Mouse (Mus musculus): Measurements from ENCODE around the gene Izumo1. TPM values are rescaled to one million over a fixed set of nuclear protein-coding genes. Genes with fewer than 3 reads are reported as not detected.
"Not testable (repeated sequence)": the region's sequence is repeated elsewhere in the genome, so short reads cannot be mapped to it uniquely, and the experiment has no call there.

Gene Izumo1
- polyA plus RNA-seq, 1 experiment from 2014 or later, result not detected

DNA sequence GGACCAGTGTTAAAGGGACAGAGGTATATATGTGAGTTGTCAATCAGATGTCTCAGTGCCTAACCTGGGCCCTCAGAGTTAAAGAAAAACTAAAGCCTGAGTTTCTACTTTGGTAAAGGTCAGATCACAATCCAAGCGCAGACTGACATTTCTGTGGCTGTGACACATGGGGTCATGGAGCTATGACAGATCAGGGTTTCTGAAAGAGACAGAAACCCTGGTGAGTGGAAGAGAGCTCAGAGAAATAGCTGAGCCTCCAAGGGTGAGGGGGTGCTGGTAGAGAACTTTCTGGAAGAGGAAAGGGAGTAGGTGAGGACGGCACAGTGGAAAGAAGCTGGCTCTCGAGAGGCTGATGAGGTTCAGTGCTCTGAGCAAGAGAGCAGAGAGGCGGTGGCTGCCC, 25.1 kb downstream of the Izumo1 start:
- ATAC-seq (ENCODE audit: low FRiP score), result no peak
- Histone ChIP-seq H3K27me3 (replicated peaks) (no peaks in the 10 kb centered on the region), H3K4me1 (peaks cover 29% of the 10 kb centered on the region), H3K36me3 (no peaks in the 10 kb centered on the region), H3K4me3 (replicated peaks) (no peak overlapping the region), H3K4me2 (no peak overlapping the region), H3K27ac (replicated peaks) (no peak overlapping the region), H3K9ac (replicated peaks) (no peak overlapping the region), H3K9me3 (replicated peaks) (no peaks in the 10 kb centered on the region)
- WGBS, result 84% methylated on average over 4 of the region's 4 CpGs

DNA sequence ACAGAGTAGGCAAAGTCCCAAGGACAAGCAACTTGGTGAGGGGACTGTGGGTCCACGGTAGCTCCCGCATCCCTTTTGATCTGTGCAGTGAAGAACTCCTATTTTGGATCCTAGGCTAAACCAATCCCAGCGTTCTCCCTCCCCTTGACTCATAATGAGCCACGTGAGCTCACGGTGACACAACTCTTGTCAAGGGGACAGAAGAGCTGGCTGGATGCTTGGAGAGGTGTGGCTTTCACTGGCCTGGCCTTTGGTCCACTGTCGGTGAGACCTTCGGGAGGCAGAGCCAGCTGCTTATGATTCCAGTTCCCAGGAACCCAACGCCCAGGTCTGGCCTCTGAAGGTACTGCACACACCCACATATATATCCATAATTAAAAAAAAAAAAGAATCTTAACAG, 27.7 kb downstream of the Izumo1 start:
- H3K36me3 ChIP-seq, result no peaks in the 10 kb centered on the region
- H3K4me3 ChIP-seq (replicated peaks), result no peak overlapping the region
- H3K9me3 ChIP-seq (replicated peaks), result no peaks in the 10 kb centered on the region
- 79% methylated on average over 8 of the region's 8 CpGs for WGBS
- no peak overlapping the region for H3K27ac ChIP-seq (replicated peaks)
- no peak for ATAC-seq (ENCODE audit: low FRiP score)
- H3K9ac ChIP-seq (replicated peaks), result no peak overlapping the region
- H3K27me3 ChIP-seq (replicated peaks), result no peaks in the 10 kb centered on the region
- peaks cover 9% of the 10 kb centered on the region for H3K4me1 ChIP-seq
- no peak overlapping the region for H3K4me2 ChIP-seq

DNA sequence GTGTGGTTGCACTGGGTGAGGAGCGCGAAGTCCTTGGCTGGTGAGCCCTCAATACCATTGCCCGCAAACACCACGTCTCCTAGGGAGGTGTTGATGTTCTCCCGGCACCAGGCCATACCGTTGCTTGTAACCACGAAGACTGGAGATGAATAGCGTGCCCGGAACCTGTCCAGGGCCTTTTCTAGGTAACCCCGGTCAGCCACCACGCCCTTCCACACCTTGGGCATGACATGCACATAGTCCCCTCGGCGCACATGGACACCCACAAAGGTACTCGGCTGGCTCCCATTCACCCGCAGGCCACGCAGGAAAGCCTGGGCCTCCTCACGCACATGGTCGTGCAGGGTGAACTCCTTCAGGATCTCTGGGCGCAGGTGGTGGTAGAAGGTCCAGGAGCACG, 28.9 kb downstream of the Izumo1 start:
- not testable (repeated sequence) for H3K4me2 ChIP-seq; H3K36me3 ChIP-seq; H3K4me3 ChIP-seq (replicated peaks); H3K9me3 ChIP-seq (replicated peaks); ATAC-seq (ENCODE audit: low FRiP score); H3K27ac ChIP-seq (replicated peaks); H3K9ac ChIP-seq (replicated peaks); H3K27me3 ChIP-seq (replicated peaks); H3K4me1 ChIP-seq
- 96% methylated on average over 19 of the region's 20 CpGs for WGBS

DNA sequence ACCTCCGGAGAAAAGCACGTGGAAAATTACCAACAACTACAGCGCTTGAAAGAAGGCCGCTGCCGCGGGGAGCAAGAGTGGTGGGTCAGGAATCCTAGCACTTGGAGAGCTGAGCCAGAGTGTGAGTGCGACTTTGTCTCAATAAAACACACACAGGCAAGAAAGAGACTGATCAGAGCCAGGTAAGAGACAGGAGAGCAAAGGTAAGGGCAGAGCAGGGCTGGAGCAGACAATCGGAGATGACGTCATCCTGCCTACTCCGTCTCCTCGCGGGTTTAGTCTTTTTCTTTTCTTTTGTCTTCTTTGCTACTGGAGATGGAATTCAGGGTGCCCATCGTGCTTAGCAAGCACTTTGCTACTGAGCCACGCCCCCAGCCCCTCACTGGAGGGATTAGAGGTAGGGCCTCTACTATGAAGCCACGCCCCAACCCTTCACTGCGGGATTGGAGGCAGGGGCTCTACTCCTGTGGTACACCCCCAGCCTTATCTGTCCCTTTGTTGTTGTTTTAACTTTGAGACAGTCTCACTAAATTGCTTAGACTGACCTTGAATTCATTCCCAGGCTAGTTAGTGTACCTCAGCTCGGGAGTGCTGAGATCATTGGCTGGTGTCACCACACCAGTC, 32.9 kb downstream of the Izumo1 start:
- H3K27ac ChIP-seq (replicated peaks), result no peak overlapping the region
- no peaks in the 10 kb centered on the region for H3K9me3 ChIP-seq (replicated peaks)
- WGBS, result 45% methylated on average over 17 of the region's 17 CpGs
- peaks cover 5% of the 10 kb centered on the region; the same call in 1 of the 2 replicates for H3K4me1 ChIP-seq
- no peak overlapping the region for H3K4me3 ChIP-seq (replicated peaks)
- H3K27me3 ChIP-seq (replicated peaks), result no peaks in the 10 kb centered on the region
- 0 out of 2 replicates have a peak, but pooled peaks have one; percentile 55 for ATAC-seq (ENCODE audit: low FRiP score)
- no peak overlapping the region for H3K9ac ChIP-seq (replicated peaks)
- no peaks in the 10 kb centered on the region for H3K36me3 ChIP-seq
- H3K4me2 ChIP-seq, result peak overlapping the region; percentile 35

DNA sequence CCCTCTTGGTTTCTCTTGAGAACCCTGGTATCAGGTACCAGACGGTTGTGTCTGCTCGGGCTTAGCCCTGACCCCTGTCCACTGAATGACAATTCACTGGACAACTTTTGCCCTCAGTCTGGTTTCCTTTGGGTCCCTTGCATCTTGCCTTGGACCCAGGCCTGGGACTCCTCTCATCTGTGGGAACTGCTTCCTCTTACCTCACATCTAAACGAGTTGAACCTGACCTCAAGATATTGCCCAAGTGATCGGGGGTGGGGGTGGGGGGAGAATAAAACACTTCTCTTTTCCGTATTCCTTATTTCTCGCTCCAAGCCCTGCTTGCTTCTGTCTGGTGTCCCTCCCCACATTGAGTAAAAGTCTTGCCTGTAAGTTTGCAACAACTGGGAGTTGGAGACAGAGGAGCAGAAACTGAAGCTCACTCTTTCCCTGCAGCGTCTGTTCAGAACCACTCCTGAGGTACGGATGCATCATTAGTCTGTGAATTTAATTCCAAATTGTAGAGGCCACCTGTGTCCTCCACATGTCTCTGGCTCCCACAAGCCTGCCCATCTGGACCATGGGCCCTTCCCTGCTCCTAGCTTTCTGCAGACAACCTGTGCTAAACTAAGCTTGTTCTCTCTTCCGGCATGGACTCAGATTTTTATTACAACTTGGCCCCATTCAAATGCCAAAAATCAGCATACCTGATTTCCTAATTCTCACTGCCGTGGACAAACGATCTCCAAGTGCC, 39.3 kb downstream of the Izumo1 start:
- ATAC-seq (ENCODE audit: low FRiP score), result no peak
- no peak overlapping the region for H3K4me3 ChIP-seq (replicated peaks)
- WGBS, result 85% methylated on average over 11 of the region's 11 CpGs

DNA sequence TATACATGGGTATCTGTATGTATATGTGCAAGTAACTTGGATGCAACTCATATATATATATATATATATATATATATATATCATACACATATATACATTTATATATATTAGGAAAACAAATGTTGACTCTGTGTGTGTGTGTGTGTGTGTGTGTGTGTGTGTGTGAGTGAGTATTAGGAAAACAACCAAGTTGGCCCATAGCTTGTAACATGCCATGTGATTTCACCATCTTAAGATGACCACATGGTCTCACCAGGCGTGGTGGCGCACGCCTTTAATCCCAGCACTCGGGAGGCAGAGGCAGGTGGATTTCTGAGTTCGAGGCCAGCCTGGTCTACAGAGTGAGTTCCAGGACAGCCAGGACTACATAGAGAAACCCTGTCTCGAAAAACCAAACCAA, 40.1 kb downstream of the Izumo1 start:
- H3K4me3 ChIP-seq (replicated peaks); H3K4me2 ChIP-seq; ATAC-seq (ENCODE audit: low FRiP score); H3K4me1 ChIP-seq; H3K36me3 ChIP-seq; H3K27ac ChIP-seq (replicated peaks); H3K9ac ChIP-seq (replicated peaks); H3K9me3 ChIP-seq (replicated peaks); H3K27me3 ChIP-seq (replicated peaks): not testable (repeated sequence)
- WGBS, result 90% methylated on average over 6 of the region's 6 CpGs

More for the DNA sequence above, 39.3 kb downstream of the Izumo1 start:
- no peak overlapping the region for H3K9ac ChIP-seq (replicated peaks)
- H3K27me3 ChIP-seq (replicated peaks), result no peaks in the 10 kb centered on the region
- H3K27ac ChIP-seq (replicated peaks), result no peak overlapping the region
- H3K4me2 ChIP-seq, result no peak overlapping the region
- no peaks in the 10 kb centered on the region for H3K9me3 ChIP-seq (replicated peaks)
- H3K36me3 ChIP-seq, result no peaks in the 10 kb centered on the region
- no peaks in the 10 kb centered on the region for H3K4me1 ChIP-seq

DNA sequence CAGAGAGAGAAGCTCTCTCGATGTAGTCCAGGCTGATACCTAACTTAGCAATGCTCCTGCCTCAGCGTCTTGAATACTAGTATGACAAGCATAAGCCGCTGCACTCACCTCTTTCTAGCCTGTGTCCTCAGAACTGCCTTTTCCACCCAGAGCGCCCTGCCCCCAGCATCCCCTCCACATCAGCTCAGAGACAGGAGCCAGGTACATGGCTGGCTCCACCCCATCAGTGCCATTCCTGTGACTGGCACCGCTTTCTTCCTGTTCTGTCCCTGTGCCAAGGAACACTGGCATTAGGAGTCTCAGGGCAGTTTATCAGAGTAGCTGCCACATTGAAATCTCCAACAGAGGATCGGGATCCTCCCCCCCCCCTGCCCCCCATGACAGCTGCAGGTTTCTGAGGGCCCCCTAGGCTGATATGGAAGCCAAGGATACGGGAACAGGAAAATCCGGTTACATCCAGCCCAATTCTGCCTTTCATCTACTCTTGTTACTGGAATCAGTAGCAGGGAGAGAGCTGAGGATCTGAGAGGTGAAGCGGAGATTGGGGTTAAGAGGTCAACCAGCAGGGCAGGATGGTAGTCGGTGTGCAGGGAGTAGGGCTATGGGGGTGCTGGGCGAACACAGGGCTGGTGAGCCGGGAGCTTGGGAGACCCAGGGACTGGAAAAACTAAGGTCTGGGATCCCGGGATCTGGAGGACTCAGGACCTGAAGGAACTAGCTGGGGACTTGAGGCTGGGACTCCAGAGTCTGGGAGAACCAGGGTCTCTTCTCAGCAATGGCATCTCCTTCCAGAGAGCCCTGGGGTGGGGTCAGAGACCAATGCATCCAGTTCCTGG, 43.9 kb downstream of the Izumo1 start:
- no peak for ATAC-seq (ENCODE audit: low FRiP score)
- 70% methylated on average over 13 of the region's 13 CpGs for WGBS

DNA sequence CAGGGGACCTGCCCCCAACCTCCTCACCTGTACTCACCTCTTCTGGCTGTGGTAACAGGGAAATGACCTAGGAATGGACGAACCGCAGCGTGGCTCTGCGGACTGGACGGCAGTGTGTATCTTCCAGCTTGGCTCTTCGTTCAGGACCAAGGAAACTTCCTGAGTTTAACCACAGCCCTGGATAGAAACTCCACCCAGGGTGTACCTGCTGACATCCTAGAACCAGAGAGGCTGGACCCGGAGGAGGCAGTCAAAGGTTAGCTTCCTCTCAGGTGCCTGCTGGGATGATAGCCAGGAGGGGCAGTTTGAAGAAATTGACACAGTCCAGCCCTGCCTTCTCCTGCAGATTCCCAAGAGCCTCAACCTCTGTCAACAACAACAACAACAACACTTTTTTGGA, 44.5 kb downstream of the Izumo1 start, which contains the start of gene Fut2:
TSS of gene Fut2 (minus strand) at position 234 of the 400 bp plus-strand sequence.
- Histone ChIP-seq H3K4me3 (replicated peaks) (no peak within 1 kb of the TSS), H3K27me3 (replicated peaks) (no peaks in the 10 kb centered on the region), H3K9me3 (replicated peaks) (no peaks in the 10 kb centered on the region), H3K36me3 (no peaks in the 10 kb centered on the region), H3K4me2 (no peak within 1 kb of the TSS), H3K9ac (replicated peaks) (no peak within 1 kb of the TSS), H3K4me1 (no peaks in the 10 kb centered on the region), H3K27ac (replicated peaks) (no peak within 1 kb of the TSS)
- no peak for ATAC-seq (ENCODE audit: low FRiP score)
- 86% methylated on average over 7 of the region's 7 CpGs for WGBS

More for the DNA sequence above, 43.9 kb downstream of the Izumo1 start:
- Histone ChIP-seq H3K36me3 (no peaks in the 10 kb centered on the region), H3K4me3 (replicated peaks) (no peak overlapping the region), H3K4me1 (no peaks in the 10 kb centered on the region), H3K27me3 (replicated peaks) (no peaks in the 10 kb centered on the region), H3K4me2 (no peak overlapping the region), H3K9ac (replicated peaks) (no peak overlapping the region), H3K9me3 (replicated peaks) (no peaks in the 10 kb centered on the region), H3K27ac (replicated peaks) (no peak overlapping the region)

DNA sequence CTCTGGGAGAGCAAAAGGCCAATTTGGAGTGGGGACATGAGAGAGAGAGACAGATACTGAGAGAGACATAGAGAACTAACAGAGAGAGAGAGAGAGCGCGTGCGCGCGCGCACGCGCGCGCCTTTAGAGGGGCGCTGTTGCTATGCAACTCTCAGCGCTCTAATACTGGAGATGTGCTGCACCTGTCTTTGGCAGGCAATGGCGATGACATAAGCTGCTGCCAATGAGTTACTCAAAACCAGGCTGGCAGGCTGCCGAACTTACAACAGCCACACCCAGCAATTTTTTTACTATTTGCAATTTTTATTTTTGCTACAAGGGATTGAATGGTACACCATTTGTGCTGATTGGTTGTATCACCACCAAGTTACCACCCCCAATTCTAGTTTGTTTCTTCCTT, 46.1 kb downstream of the Izumo1 start:
- H3K4me1 ChIP-seq, result no peaks in the 10 kb centered on the region
- H3K27me3 ChIP-seq (replicated peaks), result no peaks in the 10 kb centered on the region
- H3K27ac ChIP-seq (replicated peaks), result no peak overlapping the region
- ATAC-seq (ENCODE audit: low FRiP score), result no peak
- H3K4me2 ChIP-seq, result no peak overlapping the region
- 78% methylated on average over 14 of the region's 14 CpGs for WGBS
- H3K9me3 ChIP-seq (replicated peaks), result no peaks in the 10 kb centered on the region
- H3K9ac ChIP-seq (replicated peaks), result no peak overlapping the region
- no peak overlapping the region for H3K4me3 ChIP-seq (replicated peaks)
- H3K36me3 ChIP-seq, result no peaks in the 10 kb centered on the region

DNA sequence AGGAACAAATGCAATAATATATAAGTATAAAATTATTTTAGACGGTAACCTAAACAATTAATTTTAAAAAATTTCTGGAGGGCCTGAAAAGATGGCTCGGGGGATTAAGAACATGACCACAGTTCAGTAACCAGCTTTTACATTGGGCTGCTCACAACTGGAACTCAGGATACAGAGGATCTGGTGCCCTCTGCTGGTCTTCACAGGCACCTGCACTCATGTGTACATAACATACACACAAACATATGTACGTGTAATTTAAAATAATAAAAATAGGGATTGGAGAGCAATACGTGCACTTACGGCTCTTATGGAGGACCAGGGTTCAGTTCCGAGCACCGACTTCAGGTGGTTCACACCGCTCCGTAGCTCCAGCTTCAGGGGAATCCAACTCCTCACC, 47.3 kb downstream of the Izumo1 start:
- WGBS, result 97% methylated on average over 9 of the region's 9 CpGs
- no peak overlapping the region for H3K4me2 ChIP-seq
- H3K27me3 ChIP-seq (replicated peaks), result no peaks in the 10 kb centered on the region
- H3K27ac ChIP-seq (replicated peaks), result no peak overlapping the region
- H3K9me3 ChIP-seq (replicated peaks), result no peaks in the 10 kb centered on the region
- no peaks in the 10 kb centered on the region for H3K36me3 ChIP-seq
- H3K4me3 ChIP-seq (replicated peaks), result no peak overlapping the region
- H3K4me1 ChIP-seq, result no peaks in the 10 kb centered on the region
- no peak overlapping the region for H3K9ac ChIP-seq (replicated peaks)
- no peak for ATAC-seq (ENCODE audit: low FRiP score)

DNA sequence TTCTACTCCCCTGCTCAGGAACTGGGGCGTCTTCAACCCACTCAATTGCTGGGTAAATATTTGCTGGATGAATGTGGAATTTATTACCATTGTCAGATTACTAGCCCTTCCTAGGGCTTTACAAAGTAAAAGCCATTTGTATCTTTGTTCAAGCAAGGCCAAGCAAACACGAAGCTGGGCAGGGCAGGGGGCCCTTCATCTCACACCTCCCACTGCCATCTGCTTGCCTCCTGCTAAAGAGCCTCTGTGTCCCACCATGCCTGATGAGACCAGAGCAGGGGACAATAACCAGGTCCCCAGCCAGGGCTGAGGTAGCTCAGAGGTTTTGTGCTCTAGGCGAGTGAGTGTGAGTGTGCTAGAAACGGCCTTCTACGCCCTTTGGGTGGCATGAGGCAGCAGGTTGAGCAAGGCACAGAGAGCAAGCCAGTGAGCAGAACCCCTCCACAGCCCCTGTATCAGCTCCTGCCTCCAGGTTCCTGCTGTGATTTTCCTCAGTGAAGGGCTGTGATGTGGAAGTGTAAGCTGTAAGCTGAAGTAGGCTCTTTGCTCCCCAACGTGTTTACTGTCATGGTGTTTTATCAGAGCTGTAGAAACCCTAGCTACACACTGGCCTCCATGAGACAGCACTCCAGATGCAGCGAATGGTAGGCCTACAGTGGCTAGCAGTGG, 56.1 kb downstream of the Izumo1 start:
- H3K9me3 ChIP-seq (replicated peaks), result no peaks in the 10 kb centered on the region
- no peak overlapping the region for H3K27ac ChIP-seq (replicated peaks)
- H3K4me3 ChIP-seq (replicated peaks), result no peak overlapping the region
- ATAC-seq (ENCODE audit: low FRiP score), result no peak
- H3K4me2 ChIP-seq, result no peak overlapping the region
- no peaks in the 10 kb centered on the region for H3K36me3 ChIP-seq
- H3K4me1 ChIP-seq, result peaks cover 6% of the 10 kb centered on the region
- no peak overlapping the region for H3K9ac ChIP-seq (replicated peaks)
- H3K27me3 ChIP-seq (replicated peaks), result no peaks in the 10 kb centered on the region
- WGBS, result 68% methylated on average over 7 of the region's 7 CpGs
